Mouse (Mus musculus): ENCODE measurements at regions not wholly inside any gene's neighbourhood (a gene's known extent, or its start where the extent isn't known, plus 50 kb on each side); places are given as distances from the start of the nearest gene placed in this dataset.

DNA sequence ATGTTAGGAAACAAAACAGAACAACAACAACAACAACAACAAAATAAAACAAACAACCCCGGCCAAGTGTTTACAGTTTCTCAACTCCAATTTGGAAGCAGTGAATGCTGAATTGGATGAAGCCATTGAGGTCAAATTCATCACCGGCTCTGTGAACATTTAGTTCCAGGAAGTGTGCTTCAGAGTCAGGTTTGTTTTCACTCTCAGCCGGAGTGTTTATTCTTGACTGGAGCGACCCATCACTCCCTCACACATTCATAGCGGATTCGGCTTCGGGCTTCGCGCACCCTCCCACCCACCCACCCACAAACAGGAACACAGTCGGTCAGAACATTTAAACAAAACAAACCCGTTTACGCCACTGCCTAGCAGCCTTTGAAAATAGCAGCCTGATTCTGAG lies 324.0 kb downstream of the Mtx2 start:
- no peak for TF ChIP-seq MYOG (IDR thresholded peaks at IDR 0.05; ENCODE audit: control insufficient read depth, extremely low read depth, insufficient read length)
- TF ChIP-seq CTCF (IDR thresholded peaks at IDR 0.05; ENCODE audit: control insufficient read depth, insufficient read depth, insufficient read length) = no peak
- no peak for TF ChIP-seq USF1 (IDR thresholded peaks at IDR 0.05; ENCODE audit: low read depth)

Data from C2C12 (cell line).